Mouse (Mus musculus): Measurements from ENCODE around the gene Tmem238. TPM values are rescaled to one million over a fixed set of nuclear protein-coding genes. Genes with fewer than 3 reads are reported as not detected.

Tmem238 gene
- polyA plus RNA-seq, 1 experiment from 2014 or later: 70.7 TPM

GRCm38 (mm10) chr7:4741672-4742481 is 47.6 kb downstream of the Tmem238 start:
- Histone ChIP-seq H3K4me2 (replicated peaks; ENCODE audit: low read depth) (peak overlapping the region; percentile 76), H3K27ac (replicated peaks) (peak overlapping the region; percentile 94; the same call in 1 of the 2 replicates), H3K27me3 (ENCODE audit: control insufficient read depth, insufficient read depth, low read length) (no peaks in the 10 kb centered on the region), H3K9ac (ENCODE audit: low read length) (peak overlapping the region; percentile 35; the same call in 1 of the 2 replicates), H3K36me3 (ENCODE audit: control insufficient read depth, insufficient read depth, low read length) (peaks cover 11% of the 10 kb centered on the region; the same call in 1 of the 2 replicates), H3K9me3 (ENCODE audit: control insufficient read depth, low read length) (no peaks in the 10 kb centered on the region), H3K4me3 (ENCODE audit: low read depth, low read length) (no peak overlapping the region), H3K4me1 (replicated peaks; ENCODE audit: control insufficient read depth, insufficient read depth) (0 out of 2 replicates have a peak, but pooled peaks cover 2% of the 10 kb centered on the region)
- 79% methylated on average over 21 of the region's 21 CpGs for WGBS
- DNase-seq (ENCODE audit: low spot score) (no peak), ATAC-seq (ENCODE audit: low FRiP score, low TSS enrichment) (no peak)
- TF ChIP-seq CTCF (IDR thresholded peaks at IDR 0.05; ENCODE audit: low read depth): no peak
- TF ChIP-seq EP300 (optimal IDR thresholded peaks at IDR 0.05): no peak

- Histone ChIP-seq H3K4me3 (ENCODE audit: low read depth, low read length) (peak overlapping the region; percentile 87), H3K27me3 (ENCODE audit: control insufficient read depth, insufficient read depth, low read length) (no peaks in the 10 kb centered on the region), H3K36me3 (ENCODE audit: control insufficient read depth, insufficient read depth, low read length) (0 out of 2 replicates have a peak, but pooled peaks cover 5% of the 10 kb centered on the region), H3K9me3 (ENCODE audit: control insufficient read depth, low read length) (no peaks in the 10 kb centered on the region), H3K27ac (replicated peaks) (peak overlapping the region; percentile 94), H3K9ac (ENCODE audit: low read length) (peak overlapping the region; percentile 77), H3K4me2 (replicated peaks; ENCODE audit: low read depth) (peak overlapping the region; percentile 76), H3K4me1 (replicated peaks; ENCODE audit: control insufficient read depth, insufficient read depth) (0 out of 2 replicates have a peak, but pooled peaks cover 2% of the 10 kb centered on the region)
- DNase-seq (ENCODE audit: low spot score) (peak; percentile 63), ATAC-seq (ENCODE audit: low FRiP score, low TSS enrichment) (no peak)
- WGBS: 2% methylated on average over 4 of the region's 4 CpGs
- no peak for TF ChIP-seq CTCF (IDR thresholded peaks at IDR 0.05; ENCODE audit: low read depth)
- no peak for TF ChIP-seq EP300 (optimal IDR thresholded peaks at IDR 0.05)
Measured at GRCm38 (mm10) chr7:4741151-4741550, 48.3 kb downstream of the Tmem238 start.

- H3K4me3 ChIP-seq (ENCODE audit: low read depth, low read length): peak overlapping the region; percentile 87
- DNase-seq (ENCODE audit: low spot score) (no peak), ATAC-seq (ENCODE audit: low FRiP score, low TSS enrichment) (peak; percentile 4; the same call in 1 of the 2 replicates)
- H3K9ac ChIP-seq (ENCODE audit: low read length): peak overlapping the region; percentile 77
- peak overlapping the region; percentile 94 for H3K27ac ChIP-seq (replicated peaks)
- TF ChIP-seq EP300 (optimal IDR thresholded peaks at IDR 0.05) (no peak), CTCF (IDR thresholded peaks at IDR 0.05; ENCODE audit: low read depth) (no peak)
- WGBS: under 1% methylated on average over 12 of the region's 14 CpGs
- 0 out of 2 replicates have a peak, but pooled peaks cover under 1% of the 10 kb centered on the region for H3K36me3 ChIP-seq (ENCODE audit: control insufficient read depth, insufficient read depth, low read length)
- H3K4me2 ChIP-seq (replicated peaks; ENCODE audit: low read depth): peak overlapping the region; percentile 76
- no peaks in the 10 kb centered on the region for H3K9me3 ChIP-seq (ENCODE audit: control insufficient read depth, low read length)
- H3K27me3 ChIP-seq (ENCODE audit: control insufficient read depth, insufficient read depth, low read length): no peaks in the 10 kb centered on the region
- H3K4me1 ChIP-seq (replicated peaks; ENCODE audit: control insufficient read depth, insufficient read depth): 0 out of 2 replicates have a peak, but pooled peaks cover 2% of the 10 kb centered on the region
Measured at GRCm38 (mm10) chr7:4740309-4740727, 49.1 kb downstream of the Tmem238 start.

GRCm38 (mm10) chr7:4739544-4740275 is 49.7 kb downstream of the Tmem238 start, which contains the start of gene Kmt5c:
Kmt5c (plus strand) TSS chr7:4740115.
- Histone ChIP-seq H3K9ac (ENCODE audit: low read length) (peak within 1 kb of the TSS; percentile 77), H3K36me3 (ENCODE audit: control insufficient read depth, insufficient read depth, low read length) (no peaks in the 10 kb centered on the region), H3K4me3 (ENCODE audit: low read depth, low read length) (peak within 1 kb of the TSS; percentile 87), H3K27me3 (ENCODE audit: control insufficient read depth, insufficient read depth, low read length) (no peaks in the 10 kb centered on the region), H3K4me1 (replicated peaks; ENCODE audit: control insufficient read depth, insufficient read depth) (0 out of 2 replicates have a peak, but pooled peaks cover 2% of the 10 kb centered on the region), H3K9me3 (ENCODE audit: control insufficient read depth, low read length) (no peaks in the 10 kb centered on the region), H3K4me2 (replicated peaks; ENCODE audit: low read depth) (peak within 1 kb of the TSS; percentile 76), H3K27ac (replicated peaks) (peak within 1 kb of the TSS; percentile 94)
- TF ChIP-seq EP300 (optimal IDR thresholded peaks at IDR 0.05) (peak; percentile 88), CTCF (IDR thresholded peaks at IDR 0.05; ENCODE audit: low read depth) (peak; percentile 59)
- DNase-seq (ENCODE audit: low spot score) (peak; percentile 96), ATAC-seq (ENCODE audit: low FRiP score, low TSS enrichment) (peak; percentile 98)
- WGBS: under 1% methylated on average over 30 of the region's 44 CpGs

- DNase-seq (ENCODE audit: low spot score) (no peak), ATAC-seq (ENCODE audit: low FRiP score, low TSS enrichment) (no peak)
- Histone ChIP-seq H3K4me2 (replicated peaks; ENCODE audit: low read depth) (peak overlapping the region; percentile 47), H3K4me3 (ENCODE audit: low read depth, low read length) (peak overlapping the region; percentile 18), H3K9me3 (ENCODE audit: control insufficient read depth, low read length) (no peaks in the 10 kb centered on the region), H3K36me3 (ENCODE audit: control insufficient read depth, insufficient read depth, low read length) (no peaks in the 10 kb centered on the region), H3K9ac (ENCODE audit: low read length) (no peak overlapping the region), H3K27me3 (ENCODE audit: control insufficient read depth, insufficient read depth, low read length) (no peaks in the 10 kb centered on the region), H3K4me1 (replicated peaks; ENCODE audit: control insufficient read depth, insufficient read depth) (0 out of 2 replicates have a peak, but pooled peaks cover 2% of the 10 kb centered on the region), H3K27ac (replicated peaks) (0 out of 2 replicates have a peak overlapping the region, but pooled peaks have one; percentile 1)
- TF ChIP-seq CTCF (IDR thresholded peaks at IDR 0.05; ENCODE audit: low read depth) (no peak), EP300 (optimal IDR thresholded peaks at IDR 0.05) (no peak)
- WGBS: 45% methylated on average over 10 of the region's 10 CpGs
Measured at GRCm38 (mm10) chr7:4739041-4739543, 50.4 kb downstream of the Tmem238 start.

Other genes with a start within 250 kb of the Tmem238 start
- 6.7 and 7.2 TPM in 2 replicates for gene Syt5, start 242.1 kb downstream of the Tmem238 start, polyA plus RNA-seq (2015; fragmentation: Nextera tagmentation; extraction: Ambion mirVana)
- gene Ptprh, start 185.6 kb downstream of the Tmem238 start, polyA plus RNA-seq (2015; fragmentation: Nextera tagmentation; extraction: Ambion mirVana): 1.9 TPM in 2 replicates
- gene Tmem86b, start 158.2 kb downstream of the Tmem238 start, polyA plus RNA-seq (2015; fragmentation: Nextera tagmentation; extraction: Ambion mirVana): 0.22 and 0.23 TPM in 2 replicates
- 3.9 and 6.2 TPM in 2 replicates for gene Ppp6r1, start 130.6 kb downstream of the Tmem238 start, polyA plus RNA-seq (2015; fragmentation: Nextera tagmentation; extraction: Ambion mirVana)
- 59.1 and 60.7 TPM in 2 replicates for gene Hspbp1, start 104.6 kb downstream of the Tmem238 start, polyA plus RNA-seq (2015; fragmentation: Nextera tagmentation; extraction: Ambion mirVana)
- 0.36 and 0.42 TPM in 2 replicates for gene Brsk1, start 99.1 kb downstream of the Tmem238 start, polyA plus RNA-seq (2015; fragmentation: Nextera tagmentation; extraction: Ambion mirVana)
- gene Tmem150b, start 64.4 kb downstream of the Tmem238 start, polyA plus RNA-seq (2015; fragmentation: Nextera tagmentation; extraction: Ambion mirVana): 2.2 and 2.4 TPM in 2 replicates
- 31.8 and 32.5 TPM in 2 replicates for gene Kmt5c, start 49.5 kb downstream of the Tmem238 start, polyA plus RNA-seq (2015; fragmentation: Nextera tagmentation; extraction: Ambion mirVana)
- 43.1 and 46.5 TPM in 2 replicates for gene Cox6b2, start 36.6 kb downstream of the Tmem238 start, polyA plus RNA-seq (2015; fragmentation: Nextera tagmentation; extraction: Ambion mirVana)
- gene Fam71e2, start 18.4 kb downstream of the Tmem238 start, polyA plus RNA-seq (2015; fragmentation: Nextera tagmentation; extraction: Ambion mirVana): not detected in 2 replicates
- gene Il11, start 6.8 kb downstream of the Tmem238 start, polyA plus RNA-seq (2015; fragmentation: Nextera tagmentation; extraction: Ambion mirVana): 0.42 and 0.65 TPM in 2 replicates
- gene Tmem190, start 6.7 kb downstream of the Tmem238 start, polyA plus RNA-seq (2015; fragmentation: Nextera tagmentation; extraction: Ambion mirVana): 0.42 and 0.80 TPM in 2 replicates
- 322 and 359 TPM in 2 replicates for gene Rpl28, start 3.2 kb upstream of the Tmem238 start, polyA plus RNA-seq (2015; fragmentation: Nextera tagmentation; extraction: Ambion mirVana)
- 95.5 and 111 TPM in 2 replicates for gene Ube2s, start 22.9 kb upstream of the Tmem238 start, polyA plus RNA-seq (2015; fragmentation: Nextera tagmentation; extraction: Ambion mirVana)
- gene Shisa7, start 55.0 kb upstream of the Tmem238 start, polyA plus RNA-seq (2015; fragmentation: Nextera tagmentation; extraction: Ambion mirVana): 0.15 and 0.16 TPM in 2 replicates
- 17.5 and 21.7 TPM in 2 replicates for gene Isoc2b, start 80.6 kb upstream of the Tmem238 start, polyA plus RNA-seq (2015; fragmentation: Nextera tagmentation; extraction: Ambion mirVana)
- 0.56 and 0.67 TPM in 2 replicates for gene Isoc2a, start 87.5 kb upstream of the Tmem238 start, polyA plus RNA-seq (2015; fragmentation: Nextera tagmentation; extraction: Ambion mirVana)
- not detected in 2 replicates for gene Gm36210, start 116.9 kb upstream of the Tmem238 start, polyA plus RNA-seq (2015; fragmentation: Nextera tagmentation; extraction: Ambion mirVana)
- 1.8 and 1.9 TPM in 2 replicates for gene Zfp628, start 125.6 kb upstream of the Tmem238 start, polyA plus RNA-seq (2015; fragmentation: Nextera tagmentation; extraction: Ambion mirVana)
- 2.3 and 2.5 TPM in 2 replicates for gene Nat14, start 132.4 kb upstream of the Tmem238 start, polyA plus RNA-seq (2015; fragmentation: Nextera tagmentation; extraction: Ambion mirVana)
- gene Ssc5d, start 136.1 kb upstream of the Tmem238 start, polyA plus RNA-seq (2015; fragmentation: Nextera tagmentation; extraction: Ambion mirVana): 1.3 and 1.9 TPM in 2 replicates
- 0.15 TPM in 1 of 2 replicates, not detected in the other for gene Sbk2, start 174.8 kb upstream of the Tmem238 start, polyA plus RNA-seq (2015; fragmentation: Nextera tagmentation; extraction: Ambion mirVana)
- 0.04 TPM in 1 of 2 replicates, not detected in the other for gene Sbk3, start 181.5 kb upstream of the Tmem238 start, polyA plus RNA-seq (2015; fragmentation: Nextera tagmentation; extraction: Ambion mirVana)
- gene Zfp579, start 206.5 kb upstream of the Tmem238 start, polyA plus RNA-seq (2015; fragmentation: Nextera tagmentation; extraction: Ambion mirVana): 10.9 and 15.0 TPM in 2 replicates
- 14.0 and 16.3 TPM in 2 replicates for gene Zfp524, start 224.8 kb upstream of the Tmem238 start, polyA plus RNA-seq (2015; fragmentation: Nextera tagmentation; extraction: Ambion mirVana)
- 14.9 and 17.8 TPM in 2 replicates for gene Fiz1, start 225.0 kb upstream of the Tmem238 start, polyA plus RNA-seq (2015; fragmentation: Nextera tagmentation; extraction: Ambion mirVana)
- gene Gm44973, start 225.8 kb upstream of the Tmem238 start, polyA plus RNA-seq (2015; fragmentation: Nextera tagmentation; extraction: Ambion mirVana): 3.3 and 3.7 TPM in 2 replicates
- gene Zfp865, start 230.7 kb upstream of the Tmem238 start, polyA plus RNA-seq (2015; fragmentation: Nextera tagmentation; extraction: Ambion mirVana): 2.2 and 2.3 TPM in 2 replicates
- gene Ccdc106, start 230.9 kb upstream of the Tmem238 start, polyA plus RNA-seq (2015; fragmentation: Nextera tagmentation; extraction: Ambion mirVana): 13.6 and 14.6 TPM in 2 replicates
- gene 4632433K11Rik, start 244.5 kb upstream of the Tmem238 start, polyA plus RNA-seq (2015; fragmentation: Nextera tagmentation; extraction: Ambion mirVana): not detected in 2 replicates
- 4.1 and 4.3 TPM in 2 replicates for gene Zfp784, start 248.8 kb upstream of the Tmem238 start, polyA plus RNA-seq (2015; fragmentation: Nextera tagmentation; extraction: Ambion mirVana)

All from stomach, postnatal 0 days (tissue).